Mouse (Mus musculus) hindbrain, embryonic 11.5 days (tissue): Measurements from ENCODE around the gene Dscam. TPM values are rescaled to one million over a fixed set of nuclear protein-coding genes. Genes with fewer than 3 reads are reported as not detected.

Source experiments
- ATAC-seq: fragments of 200-750 bp; cut with Nextera tagmentation; 2 replicates; pipeline ENCODE4 v1.8.0; 2017; ENCODE audit warnings: mild to moderate bottlenecking, moderate TSS enrichment, moderate library complexity; ENCODE audit not compliant: low FRiP score
- DNase-seq: peaks from one replicate; pipeline ENCODE4 v3.0.0-alpha.2; 2015; ENCODE audit warnings: low spot score
- H3K27ac ChIP-seq: fragments of 300-500 bp; sonication (generic); 2 replicates; pipeline ENCODE4 v1.5.1; 2014; ENCODE audit warnings: mild to moderate bottlenecking, low read depth, low read length
- H3K27me3 ChIP-seq: fragments of 300-500 bp; sonication (generic); 2 replicates; pipeline ENCODE4 v1.6.1; 2014; ENCODE audit warnings: mild to moderate bottlenecking, low read length, moderate library complexity, mixed read lengths; ENCODE audit not compliant: control insufficient read depth, insufficient read depth
- H3K36me3 ChIP-seq: fragments of 300-500 bp; sonication (generic); 2 replicates; pipeline ENCODE4 v1.6.1; 2014; ENCODE audit warnings: mild to moderate bottlenecking, low read length, moderate library complexity, mixed read lengths; ENCODE audit not compliant: control insufficient read depth, insufficient read depth
- H3K4me1 ChIP-seq: fragments of 300-500 bp; sonication (generic); replicated peaks from 2 replicates; pipeline ENCODE4 v1.6.1; 2014; ENCODE audit warnings: low read length, mixed read lengths; ENCODE audit not compliant: control insufficient read depth, insufficient read depth
- H3K4me2 ChIP-seq: fragments of 300-500 bp; sonication (generic); replicated peaks from 2 replicates; pipeline ENCODE4 v1.6.1; 2014; ENCODE audit warnings: mild to moderate bottlenecking, low read depth, low read length
- H3K4me3 ChIP-seq: fragments of 300-500 bp; sonication (generic); 2 replicates; pipeline ENCODE4 v1.5.1; 2014; ENCODE audit warnings: low read depth, low read length
- H3K9ac ChIP-seq: fragments of 300-500 bp; sonication (generic); 2 replicates; pipeline ENCODE4 v1.6.1; 2014; ENCODE audit warnings: low read depth, low read length
- H3K9me3 ChIP-seq: fragments of 300-500 bp; sonication (generic); 2 replicates; pipeline ENCODE4 v1.6.1; 2016; ENCODE audit warnings: low read length; ENCODE audit not compliant: control insufficient read depth
- WGBS: fragments of 180-500 bp; shearing (Covaris S2); extraction: QIAGEN DNeasy Blood & Tissue Kit; methylation state at CpG from one replicate; pipeline ENCODE4 v1.1.7; 2014; 5-methylcytosine and 5-hydroxymethylcytosine counted together
- polyA plus RNA-seq: library from polyadenylated mRNA; unstranded; fragments of >200 nt; fragmentation: Nextera tagmentation; extraction: Ambion mirVana; gene quantifications from 2 replicates; pipeline ENCODE4 v1.2.1, GENCODE M21; 2014

Gene Dscam
- polyA plus RNA-seq, 1 experiment from 2014 or later, result 2.0 TPM

DNA sequence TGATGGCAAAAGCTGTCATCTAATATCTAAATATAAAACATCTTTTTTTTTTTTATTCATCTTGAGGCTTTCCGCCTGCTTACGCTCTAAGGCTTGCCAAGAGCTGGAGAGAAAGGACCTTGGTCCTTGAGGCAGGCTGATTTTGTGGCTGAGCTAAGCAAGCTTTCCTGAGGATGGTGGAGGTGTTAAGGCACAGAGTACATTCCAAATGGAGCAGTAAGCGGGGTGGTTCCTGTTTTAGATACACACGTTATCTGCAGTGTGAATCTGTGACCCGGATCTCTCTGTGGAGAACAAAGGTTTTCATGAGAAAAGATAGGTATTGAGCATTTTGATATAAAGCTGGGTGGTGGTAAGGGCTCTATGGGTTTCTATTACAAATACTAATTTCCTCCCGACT, 479.0 kb downstream of the Dscam start:
- Histone ChIP-seq H3K27ac (no peak overlapping the region), H3K27me3 (no peaks in the 10 kb centered on the region), H3K4me1 (no peaks in the 10 kb centered on the region), H3K4me2 (no peak overlapping the region), H3K9me3 (no peaks in the 10 kb centered on the region), H3K36me3 (no peaks in the 10 kb centered on the region), H3K9ac (no peak overlapping the region), H3K4me3 (no peak overlapping the region)
- DNase-seq (no peak), ATAC-seq (no peak)
- WGBS, result 90% methylated on average over 6 of the region's 6 CpGs

DNA sequence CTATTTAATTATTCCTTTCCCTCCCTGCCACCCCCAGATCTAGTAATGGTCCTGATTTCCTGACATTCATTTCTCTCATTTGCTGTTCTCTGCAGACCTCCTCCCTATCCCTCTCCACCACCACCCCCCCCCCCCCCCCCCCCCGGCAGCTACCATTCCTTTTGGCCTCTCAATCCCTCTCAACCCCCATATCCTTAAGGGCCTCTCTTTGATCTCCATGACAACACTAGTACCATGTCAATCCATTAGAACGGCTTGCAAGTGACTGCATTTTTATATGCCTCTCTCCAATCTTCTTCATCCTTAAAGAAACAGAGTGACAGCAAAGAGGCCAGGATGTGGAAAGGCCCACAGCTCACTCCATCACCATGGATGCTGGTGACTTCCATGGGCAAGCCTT, 480.5 kb downstream of the Dscam start:
- Histone ChIP-seq H3K27ac (no peak overlapping the region), H3K9me3 (no peaks in the 10 kb centered on the region), H3K4me2 (no peak overlapping the region), H3K4me1 (no peaks in the 10 kb centered on the region), H3K27me3 (no peaks in the 10 kb centered on the region), H3K36me3 (no peaks in the 10 kb centered on the region), H3K9ac (no peak overlapping the region), H3K4me3 (no peak overlapping the region)
- 23% methylated on average over 1 of the region's 2 CpGs for WGBS
- ATAC-seq, result peak; percentile 54; the same call in 1 of the 2 replicates
- DNase-seq, result peak; percentile 10

DNA sequence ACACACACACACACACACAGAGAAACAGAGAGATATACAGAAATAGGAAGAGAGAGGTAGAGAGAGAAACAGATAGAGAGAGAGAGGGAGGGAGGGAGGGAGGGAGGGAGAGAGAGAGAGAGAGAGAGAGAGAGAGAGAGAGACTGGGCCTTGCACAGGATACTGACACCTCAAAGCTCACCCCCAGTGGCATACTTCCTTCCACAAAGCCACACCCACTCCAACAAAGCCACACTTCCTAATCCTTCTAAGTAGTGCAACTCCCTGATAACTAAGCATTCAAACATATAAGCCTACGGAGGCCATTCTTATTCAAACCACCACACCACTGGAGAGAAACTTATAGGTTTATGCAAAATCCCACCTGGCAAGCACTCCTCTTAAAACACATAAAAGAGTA, 481.1 kb downstream of the Dscam start:
- Histone ChIP-seq H3K36me3 (no peaks in the 10 kb centered on the region), H3K9ac (no peak overlapping the region)
- WGBS, result 52% methylated on average over 1 of the region's 1 CpGs

DNA sequence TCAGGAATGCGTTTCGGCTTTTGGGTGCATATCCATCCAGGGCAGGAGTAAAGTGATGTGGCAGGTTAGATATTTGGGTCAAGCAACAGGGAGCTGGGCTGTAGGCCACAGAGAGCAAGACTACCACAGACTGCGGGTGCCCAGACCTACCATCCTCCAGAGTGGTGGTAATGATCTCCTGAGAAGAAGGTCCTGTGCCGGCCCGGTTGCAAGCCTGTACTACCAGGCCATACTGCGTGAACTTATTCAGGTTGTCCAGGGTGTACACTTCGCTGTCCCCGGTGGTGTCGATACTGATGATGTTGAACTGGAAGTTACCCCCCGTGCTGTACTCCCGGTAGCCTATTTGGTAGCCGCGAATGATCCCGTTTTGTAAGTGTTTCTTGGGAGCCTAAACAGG, 485.5 kb downstream of the Dscam start:
- ATAC-seq (no peak), DNase-seq (no peak)
- H3K27ac ChIP-seq, result no peak overlapping the region
- no peak overlapping the region for H3K9ac ChIP-seq
- no peak overlapping the region for H3K4me2 ChIP-seq
- WGBS, result 92% methylated on average over 14 of the region's 14 CpGs
- H3K27me3 ChIP-seq, result no peaks in the 10 kb centered on the region
- H3K36me3 ChIP-seq, result no peaks in the 10 kb centered on the region
- no peak overlapping the region for H3K4me3 ChIP-seq
- no peaks in the 10 kb centered on the region for H3K9me3 ChIP-seq
- no peaks in the 10 kb centered on the region for H3K4me1 ChIP-seq

More for the DNA sequence above, 481.1 kb downstream of the Dscam start:
- H3K4me1 ChIP-seq, result no peaks in the 10 kb centered on the region
- no peak overlapping the region for H3K4me3 ChIP-seq
- ATAC-seq (no peak), DNase-seq (no peak)
- H3K27me3 ChIP-seq, result no peaks in the 10 kb centered on the region
- no peak overlapping the region for H3K4me2 ChIP-seq
- no peaks in the 10 kb centered on the region for H3K9me3 ChIP-seq
- H3K27ac ChIP-seq, result no peak overlapping the region

DNA sequence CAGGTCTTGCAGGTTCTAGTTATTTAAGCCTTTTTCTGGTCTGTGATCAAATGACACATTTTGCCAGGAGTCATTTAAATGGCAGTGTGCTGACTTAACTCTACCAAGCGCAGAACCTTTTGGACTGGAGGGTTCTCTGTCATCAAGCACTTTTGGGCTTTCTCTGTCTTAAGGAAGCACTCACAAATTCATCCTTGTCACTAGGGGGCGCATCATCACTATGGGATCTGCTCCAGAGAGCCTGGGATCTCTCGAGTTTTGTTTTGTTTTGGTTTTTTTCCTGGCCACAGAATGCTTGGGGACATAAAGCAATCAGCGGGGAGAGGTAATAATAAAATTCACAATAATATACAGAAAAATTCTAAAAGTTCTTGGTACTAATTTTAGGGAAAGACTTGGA, 486.0 kb downstream of the Dscam start:
- ATAC-seq, result peak; percentile 54; the same call in 1 of the 2 replicates
- peak; percentile 81 for DNase-seq
- Histone ChIP-seq H3K36me3 (no peaks in the 10 kb centered on the region), H3K27me3 (no peaks in the 10 kb centered on the region), H3K4me2 (no peak overlapping the region), H3K9me3 (no peaks in the 10 kb centered on the region), H3K4me3 (no peak overlapping the region), H3K27ac (no peak overlapping the region), H3K4me1 (no peaks in the 10 kb centered on the region), H3K9ac (no peak overlapping the region)
- 19% methylated on average over 4 of the region's 4 CpGs for WGBS

DNA sequence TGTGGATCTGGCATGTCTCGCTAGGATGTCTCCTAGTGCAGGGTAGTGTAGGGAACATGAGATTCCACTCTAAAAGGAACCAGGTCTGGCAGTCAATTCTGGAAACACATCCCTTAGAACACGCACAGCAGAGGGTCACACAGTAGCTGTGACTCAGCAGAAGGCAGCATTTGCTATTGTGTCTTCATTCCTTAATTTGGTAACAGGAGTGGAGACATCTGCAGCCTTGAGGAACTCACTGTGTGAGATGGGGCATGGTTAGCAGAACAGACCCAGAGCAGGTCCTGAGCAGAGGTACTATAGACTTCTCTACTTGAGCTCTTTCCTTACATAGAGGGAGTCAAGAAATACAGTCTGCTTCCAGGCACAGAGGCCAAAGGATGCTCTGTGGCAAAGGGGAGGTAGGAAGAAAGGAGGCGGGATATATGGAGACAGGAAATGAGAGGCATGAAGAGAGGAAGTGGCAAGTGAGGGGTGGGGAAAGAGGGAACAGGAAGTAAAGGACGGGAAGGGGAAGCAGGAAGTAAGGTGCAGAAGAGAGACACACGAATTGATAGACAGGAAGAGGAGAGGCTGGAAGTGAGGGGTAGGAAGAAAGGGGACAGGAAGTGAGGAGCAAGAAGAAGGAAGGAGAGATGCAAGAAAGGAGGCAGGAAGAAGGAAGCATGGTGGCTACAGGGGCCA, 488.1 kb downstream of the Dscam start:
- H3K4me2 ChIP-seq, result no peak overlapping the region
- no peak for ATAC-seq
- no peak overlapping the region for H3K27ac ChIP-seq
- H3K4me1 ChIP-seq, result no peaks in the 10 kb centered on the region
- H3K36me3 ChIP-seq, result no peaks in the 10 kb centered on the region
- WGBS, result 73% methylated on average over 5 of the region's 5 CpGs
- no peak for DNase-seq
- no peaks in the 10 kb centered on the region for H3K9me3 ChIP-seq
- H3K27me3 ChIP-seq, result no peaks in the 10 kb centered on the region
- H3K4me3 ChIP-seq, result no peak overlapping the region
- no peak overlapping the region for H3K9ac ChIP-seq

DNA sequence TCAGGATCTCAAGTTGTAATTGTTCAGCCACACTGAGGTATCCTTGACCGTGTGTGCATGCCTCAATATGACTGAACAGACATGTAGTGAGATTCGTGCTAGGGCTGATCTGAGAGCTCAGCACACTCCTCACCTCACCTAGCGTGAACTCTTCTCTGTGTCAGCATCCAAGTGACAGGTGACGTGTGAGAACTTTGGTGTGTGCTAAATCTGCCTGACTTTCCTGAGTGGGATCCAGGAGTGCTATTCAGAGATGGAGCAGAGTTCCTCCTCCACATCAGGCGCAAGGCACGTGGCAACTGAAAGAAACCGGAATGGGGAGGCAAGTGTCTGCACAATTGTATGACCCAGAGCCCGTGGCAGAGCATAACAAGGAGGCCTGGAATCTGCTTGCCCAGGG, 490.6 kb downstream of the Dscam start:
- DNase-seq (no peak), ATAC-seq (no peak)
- no peak overlapping the region for H3K27ac ChIP-seq
- H3K27me3 ChIP-seq, result no peaks in the 10 kb centered on the region
- H3K36me3 ChIP-seq, result no peaks in the 10 kb centered on the region
- H3K4me1 ChIP-seq, result no peaks in the 10 kb centered on the region
- H3K9me3 ChIP-seq, result no peaks in the 10 kb centered on the region
- no peak overlapping the region for H3K4me3 ChIP-seq
- no peak overlapping the region for H3K4me2 ChIP-seq
- WGBS, result 85% methylated on average over 8 of the region's 8 CpGs
- no peak overlapping the region for H3K9ac ChIP-seq

DNA sequence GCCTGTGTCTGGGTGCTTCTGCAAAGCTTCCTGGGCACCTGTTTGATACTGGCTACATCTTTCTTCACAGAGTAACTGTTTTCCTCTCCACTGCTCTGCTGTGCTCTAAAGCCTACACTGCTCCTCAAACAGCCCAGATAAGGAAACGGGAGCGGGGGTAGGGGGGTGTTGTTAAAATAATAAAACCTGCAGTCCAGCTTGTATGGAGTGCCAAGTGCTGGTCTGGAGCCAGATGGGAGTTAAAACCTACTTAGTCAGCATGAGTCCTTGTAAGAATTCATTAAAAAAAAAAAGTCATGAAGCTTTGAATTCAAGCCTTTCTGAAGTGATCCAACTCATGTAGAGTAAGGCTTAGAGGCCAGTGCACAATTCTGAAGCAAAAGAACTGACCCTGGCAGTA, 493.1 kb downstream of the Dscam start:
- Histone ChIP-seq H3K9me3 (no peaks in the 10 kb centered on the region), H3K9ac (no peak overlapping the region), H3K36me3 (no peaks in the 10 kb centered on the region), H3K4me3 (no peak overlapping the region), H3K27ac (no peak overlapping the region), H3K4me2 (no peak overlapping the region), H3K27me3 (no peaks in the 10 kb centered on the region), H3K4me1 (no peaks in the 10 kb centered on the region)
- WGBS, result 61% methylated on average over 2 of the region's 2 CpGs
- ATAC-seq (no peak), DNase-seq (no peak)

DNA sequence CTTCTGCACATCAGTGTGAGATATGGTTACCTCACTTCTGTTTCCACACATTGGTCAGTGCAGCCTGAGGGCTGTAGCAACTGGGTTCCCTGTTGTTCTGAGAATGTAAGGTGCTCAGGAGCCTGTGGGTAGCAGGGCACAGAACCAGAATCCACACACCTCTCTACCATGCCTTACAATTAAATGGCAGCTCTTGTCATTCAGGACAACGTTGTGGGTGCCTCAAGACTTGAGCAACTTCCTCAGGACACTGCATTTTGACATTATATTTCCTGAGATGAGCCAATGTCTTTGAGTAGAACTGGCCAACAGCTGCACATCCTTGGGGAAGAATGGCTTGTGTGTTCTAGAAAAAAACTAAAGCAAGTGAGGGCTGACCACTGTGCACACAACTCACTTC, 493.9 kb downstream of the Dscam start:
- no peak for DNase-seq
- 77% methylated on average over 1 of the region's 1 CpGs for WGBS

More for the DNA sequence above, 493.9 kb downstream of the Dscam start:
- Histone ChIP-seq H3K9me3 (no peaks in the 10 kb centered on the region), H3K4me1 (no peaks in the 10 kb centered on the region), H3K36me3 (no peaks in the 10 kb centered on the region), H3K4me2 (no peak overlapping the region), H3K9ac (no peak overlapping the region), H3K4me3 (no peak overlapping the region), H3K27me3 (no peaks in the 10 kb centered on the region), H3K27ac (no peak overlapping the region)
- no peak for ATAC-seq
